Mouse (Mus musculus) mesoderm, embryonic 11.5 days (tissue): ENCODE measurements at regions not wholly inside any gene's neighbourhood (a gene's known extent, or its start where the extent isn't known, plus 50 kb on each side); places are given as distances from the start of the nearest gene placed in this dataset.
"Not testable (repeated sequence)": the region's sequence is repeated elsewhere in the genome, so short reads cannot be mapped to it uniquely, and the experiment has no call there.

Experiments
- DNase-seq: peaks from one replicate; pipeline ENCODE4 v3.0.0-alpha.2; 2012; ENCODE audit warnings: low read depth, low spot score

- DNase-seq, result not testable (repeated sequence)
Measured at GRCm38 (mm10) chr12:80055894-80056293, 56.9 kb downstream of the Zfp36l1 start.

- DNase-seq, result no peak
Measured at GRCm38 (mm10) chr12:80055394-80055793, 57.4 kb downstream of the Zfp36l1 start.

- no peak for DNase-seq
Measured at GRCm38 (mm10) chr12:80054655-80055037, 58.2 kb downstream of the Zfp36l1 start.

- DNase-seq, result no peak
Measured at GRCm38 (mm10) chr12:80053902-80054654, 58.7 kb downstream of the Zfp36l1 start.

- no peak for DNase-seq
Measured at GRCm38 (mm10) chr12:80048215-80048979, 64.4 kb downstream of the Zfp36l1 start.

- DNase-seq, result no peak
Measured at GRCm38 (mm10) chr12:80046625-80047303, 66.0 kb downstream of the Zfp36l1 start.

- DNase-seq, result no peak
Measured at GRCm38 (mm10) chr12:80041510-80042324, 71.1 kb downstream of the Zfp36l1 start.

GRCm38 (mm10) chr12:80041012-80041411, 71.8 kb downstream of the Zfp36l1 start:
- no peak for DNase-seq

GRCm38 (mm10) chr12:80040233-80040632, 72.6 kb downstream of the Zfp36l1 start:
- DNase-seq, result no peak

GRCm38 (mm10) chr12:80039150-80039549, 73.7 kb downstream of the Zfp36l1 start:
- no peak for DNase-seq

GRCm38 (mm10) chr12:80035500-80036271, 77.1 kb downstream of the Zfp36l1 start:
- DNase-seq, result no peak

GRCm38 (mm10) chr12:80034963-80035411, 77.8 kb downstream of the Zfp36l1 start:
- no peak for DNase-seq

- no peak for DNase-seq
Measured at GRCm38 (mm10) chr12:80034100-80034499, 78.7 kb downstream of the Zfp36l1 start.

- no peak for DNase-seq
Measured at GRCm38 (mm10) chr12:80032520-80032919, 80.3 kb downstream of the Zfp36l1 start.

- DNase-seq, result no peak
Measured at GRCm38 (mm10) chr12:80028301-80028700, 84.5 kb downstream of the Zfp36l1 start.

GRCm38 (mm10) chr12:80023107-80024078, 89.4 kb downstream of the Zfp36l1 start:
- peak; percentile 46 for DNase-seq

GRCm38 (mm10) chr12:80022181-80023106, 90.4 kb downstream of the Zfp36l1 start:
- peak; percentile 61 for DNase-seq

GRCm38 (mm10) chr12:80021030-80021473, 91.8 kb downstream of the Zfp36l1 start:
- DNase-seq, result peak; percentile 61
